Mouse (Mus musculus) gastrocnemius, postnatal 10 days (tissue): ENCODE measurements around the gene Zfp358. TPM values are rescaled to one million over a fixed set of nuclear protein-coding genes. Genes with fewer than 3 reads are reported as not detected.

Experiments
- total RNA-seq, 2 experiments: library from RNA; stranded (reverse); gene quantifications; 2 replicates each; pipeline ENCODE4 v1.2.3; 2021

The Zfp358 gene
- total RNA-seq, 2 experiments from 2014 or later: 16.0 to 18.7 TPM

Other genes starting within 250 kb of the Zfp358 start
- 10 to 100 TPM; 44.6 to 50.4 TPM for gene Insr, start 213.5 kb upstream of the Zfp358 start, total RNA-seq
- gene A430078G23Rik, start 139.7 kb upstream of the Zfp358 start, total RNA-seq: under 1 TPM; 0.14 to 0.19 TPM
- gene Arhgef18, start 100.1 kb upstream of the Zfp358 start, total RNA-seq: 10 to 100 TPM in 1 of 2 experiments, 1 to 10 TPM in 1; 9.3 to 14.2 TPM
- 1 to 10 TPM; 3.0 to 3.6 TPM for gene Pex11g, start 25.5 kb upstream of the Zfp358 start, total RNA-seq
- gene Tex45, start 22.3 kb upstream of the Zfp358 start, total RNA-seq: under 1 TPM in 1 of 2 experiments, not detected in 1; 0.14 TPM
- gene Mcoln1, start 7.3 kb downstream of the Zfp358 start, total RNA-seq: 10 to 100 TPM; 19.0 to 23.9 TPM
- 10 to 100 TPM; 13.6 to 15.4 TPM for gene Pnpla6, start 22.2 kb downstream of the Zfp358 start, total RNA-seq
- gene C330021F23Rik, start 74.9 kb downstream of the Zfp358 start, total RNA-seq: under 1 TPM in 1 of 2 experiments, not detected in 1; 0.21 TPM
- gene Camsap3, start 94.2 kb downstream of the Zfp358 start, total RNA-seq: 1 to 10 TPM in 1 of 2 experiments, under 1 TPM in 1; 0.97 to 1.5 TPM
- gene Xab2, start 128.2 kb downstream of the Zfp358 start, total RNA-seq: 10 to 100 TPM; 14.9 to 16.4 TPM
- gene Pet100, start 128.4 kb downstream of the Zfp358 start, total RNA-seq: 10 to 100 TPM; 76.0 to 76.5 TPM
- gene Pcp2, start 132.4 kb downstream of the Zfp358 start, total RNA-seq: not detected
- 1 to 10 TPM; 4.0 to 6.7 TPM for gene Stxbp2, start 137.8 kb downstream of the Zfp358 start, total RNA-seq
- gene Retn, start 162.6 kb downstream of the Zfp358 start, total RNA-seq: under 1 TPM; 0.61 to 0.75 TPM
- under 1 TPM in 1 of 2 experiments, not detected in 1; 0.41 TPM for gene Mcemp1, start 172.6 kb downstream of the Zfp358 start, total RNA-seq
- 1 to 10 TPM; 1.6 to 2.0 TPM for gene Fcor, start 179.2 kb downstream of the Zfp358 start, total RNA-seq
- gene Trappc5, start 183.2 kb downstream of the Zfp358 start, total RNA-seq: 10 to 100 TPM; 24.2 to 24.9 TPM
- 1 to 10 TPM; 1.1 to 1.4 TPM for gene Fcer2a, start 201.0 kb downstream of the Zfp358 start, total RNA-seq
- not detected for gene Clec4g, start 227.5 kb downstream of the Zfp358 start, total RNA-seq